Mouse (Mus musculus): ENCODE data around the gene Tspan31.
A peak's percentile ranks its signal among the peaks of the same experiment; 100 is the strongest.
"Not testable (repeated sequence)": the region's sequence is repeated elsewhere in the genome, so short reads cannot be mapped to it uniquely, and the experiment has no call there.

The Tspan31 gene

GRCm38 (mm10) chr10:127083292-127083914, 13.3 kb upstream of the Tspan31 start:
- no peak for DNase-seq

- DNase-seq = no peak
These were observed 12.0 kb upstream of the Tspan31 start for GRCm38 (mm10) chr10:127081996-127082620.

GRCm38 (mm10) chr10:127080901-127081780, 11.1 kb upstream of the Tspan31 start:
- no peak for DNase-seq

- DNase-seq = no peak
These were observed 9.8 kb upstream of the Tspan31 start for GRCm38 (mm10) chr10:127079665-127080391.

GRCm38 (mm10) chr10:127078677-127079575, 8.9 kb upstream of the Tspan31 start:
- DNase-seq = no peak

GRCm38 (mm10) chr10:127078001-127078676, 8.1 kb upstream of the Tspan31 start:
- no peak for DNase-seq

GRCm38 (mm10) chr10:127077515-127077914, 7.5 kb upstream of the Tspan31 start:
- no peak for DNase-seq

- DNase-seq = peak; percentile 53 to 71
These were observed 6.0 kb upstream of the Tspan31 start for GRCm38 (mm10) chr10:127076082-127076481.

GRCm38 (mm10) chr10:127075651-127076050, 5.6 kb upstream of the Tspan31 start:
- no peak for DNase-seq

GRCm38 (mm10) chr10:127075080-127075479, 5.0 kb upstream of the Tspan31 start, which contains the start of gene Agap2:
TSS of gene Agap2 (plus strand) at chr10:127075284.
- peak; percentile 80 to 86 for DNase-seq

- no peak for DNase-seq
These were observed 3.9 kb upstream of the Tspan31 start for GRCm38 (mm10) chr10:127073981-127074380.

GRCm38 (mm10) chr10:127072969-127073368, 2.9 kb upstream of the Tspan31 start:
- DNase-seq = not testable (repeated sequence)

GRCm38 (mm10) chr10:127072270-127072669, 2.2 kb upstream of the Tspan31 start:
- DNase-seq = not testable (repeated sequence)

- DNase-seq = no peak
These were observed 1.1 kb upstream of the Tspan31 start for GRCm38 (mm10) chr10:127071203-127071602.

- no peak for DNase-seq
These were observed 529 bp downstream of the Tspan31 start for GRCm38 (mm10) chr10:127069281-127070189.

- no peak for DNase-seq
These were observed 1.6 kb downstream of the Tspan31 start for GRCm38 (mm10) chr10:127068360-127069038.

- DNase-seq = no peak
These were observed 3.5 kb downstream of the Tspan31 start for GRCm38 (mm10) chr10:127066519-127067018.

GRCm38 (mm10) chr10:127065981-127066380, 4.1 kb downstream of the Tspan31 start:
- DNase-seq = no peak

Data from thymus, adult 18-20 months (tissue).